Mouse (Mus musculus): ENCODE measurements around the gene Appbp2. TPM values are rescaled to one million over a fixed set of nuclear protein-coding genes. Genes with fewer than 3 reads are reported as not detected.

The Appbp2 gene
- polyA plus RNA-seq, 1 experiment from 2014 or later, result 25.9 TPM

GRCm38 (mm10) chr11:85234363-85234989 lies 454 bp downstream of the Appbp2 start:
- Histone ChIP-seq H3K9me3 (ENCODE audit: low read length) (no peaks in the 10 kb centered on the region), H3K27me3 (replicated peaks; ENCODE audit: insufficient read depth, low read length) (no peaks in the 10 kb centered on the region), H3K9ac (replicated peaks; ENCODE audit: low read depth) (peak overlapping the region; percentile 93), H3K4me1 (ENCODE audit: insufficient read depth, low read depth, low read length) (peaks cover 9% of the 10 kb centered on the region; the same call in 1 of the 2 replicates), H3K36me3 (ENCODE audit: insufficient read depth, low read length) (no peaks in the 10 kb centered on the region), H3K27ac (ENCODE audit: low read length) (peak overlapping the region; percentile 99), H3K4me2 (replicated peaks; ENCODE audit: low read depth, low read length) (peak overlapping the region; percentile 60), H3K4me3 (ENCODE audit: low read depth, low read length) (peak overlapping the region; percentile 97)
- DNase-seq (ENCODE audit: low spot score), result peak; percentile 92
- ATAC-seq, result peak; percentile 94
- TF ChIP-seq CTCF (IDR thresholded peaks at IDR 0.05) (0 out of 2 replicates have a peak, but pooled peaks have one; percentile 2), EP300 (IDR thresholded peaks at IDR 0.05) (no peak)
- under 1% methylated on average over 66 of the region's 70 CpGs for WGBS

- no peak for TF ChIP-seq CTCF (IDR thresholded peaks at IDR 0.05)
- TF ChIP-seq EP300 (IDR thresholded peaks at IDR 0.05), result no peak
Observed at GRCm38 (mm10) chr11:85233676-85234210, 1.2 kb downstream of the Appbp2 start.

DNA sequence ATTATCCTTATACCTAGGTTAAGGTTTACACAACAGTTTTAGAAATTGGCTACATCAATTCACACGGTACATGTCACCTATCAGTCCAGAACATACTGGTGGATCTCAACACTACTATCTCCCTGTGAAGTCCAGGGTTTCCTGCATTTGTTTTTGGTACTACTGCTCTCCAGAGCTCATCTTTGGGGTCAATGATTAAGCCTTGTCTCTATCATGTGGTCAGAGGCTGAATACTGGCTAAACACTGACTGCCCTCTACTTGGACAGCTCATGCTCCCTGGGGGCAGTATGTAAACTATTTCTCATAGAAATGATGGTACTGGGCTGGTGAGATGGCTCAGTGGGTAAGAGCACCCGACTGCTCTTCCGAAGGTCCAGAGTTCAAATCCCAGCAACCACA lies 11.7 kb downstream of the Appbp2 start:
- no peaks in the 10 kb centered on the region for H3K4me1 ChIP-seq (ENCODE audit: insufficient read depth, low read depth, low read length)
- no peaks in the 10 kb centered on the region for H3K36me3 ChIP-seq (ENCODE audit: insufficient read depth, low read length)
- DNase-seq (ENCODE audit: low spot score) (no peak), ATAC-seq (no peak)
- H3K4me2 ChIP-seq (replicated peaks; ENCODE audit: low read depth, low read length), result no peak overlapping the region
- H3K27me3 ChIP-seq (replicated peaks; ENCODE audit: insufficient read depth, low read length), result no peaks in the 10 kb centered on the region
- WGBS, result 96% methylated on average over 3 of the region's 3 CpGs
- H3K9me3 ChIP-seq (ENCODE audit: low read length), result no peaks in the 10 kb centered on the region
- no peak overlapping the region for H3K9ac ChIP-seq (replicated peaks; ENCODE audit: low read depth)
- H3K27ac ChIP-seq (ENCODE audit: low read length), result no peak overlapping the region
- H3K4me3 ChIP-seq (ENCODE audit: low read depth, low read length), result no peak overlapping the region
- TF ChIP-seq EP300 (IDR thresholded peaks at IDR 0.05) (no peak), CTCF (IDR thresholded peaks at IDR 0.05) (no peak)

More at GRCm38 (mm10) chr11:85233676-85234210, 1.2 kb downstream of the Appbp2 start:
- Histone ChIP-seq H3K36me3 (ENCODE audit: insufficient read depth, low read length) (no peaks in the 10 kb centered on the region), H3K9me3 (ENCODE audit: low read length) (no peaks in the 10 kb centered on the region), H3K9ac (replicated peaks; ENCODE audit: low read depth) (peak overlapping the region; percentile 93), H3K27me3 (replicated peaks; ENCODE audit: insufficient read depth, low read length) (no peaks in the 10 kb centered on the region), H3K4me1 (ENCODE audit: insufficient read depth, low read depth, low read length) (peaks cover 9% of the 10 kb centered on the region; the same call in 1 of the 2 replicates), H3K4me3 (ENCODE audit: low read depth, low read length) (peak overlapping the region; percentile 97), H3K4me2 (replicated peaks; ENCODE audit: low read depth, low read length) (peak overlapping the region; percentile 60), H3K27ac (ENCODE audit: low read length) (peak overlapping the region; percentile 99)
- ATAC-seq (no peak), DNase-seq (ENCODE audit: low spot score) (peak; percentile 64)
- 4% methylated on average over 9 of the region's 9 CpGs for WGBS

- Histone ChIP-seq H3K4me3 (ENCODE audit: low read depth, low read length) (no peak overlapping the region), H3K4me1 (ENCODE audit: insufficient read depth, low read depth, low read length) (no peaks in the 10 kb centered on the region), H3K9me3 (ENCODE audit: low read length) (no peaks in the 10 kb centered on the region), H3K27me3 (replicated peaks; ENCODE audit: insufficient read depth, low read length) (no peaks in the 10 kb centered on the region), H3K4me2 (replicated peaks; ENCODE audit: low read depth, low read length) (no peak overlapping the region), H3K27ac (ENCODE audit: low read length) (no peak overlapping the region), H3K36me3 (ENCODE audit: insufficient read depth, low read length) (no peaks in the 10 kb centered on the region), H3K9ac (replicated peaks; ENCODE audit: low read depth) (no peak overlapping the region)
- TF ChIP-seq CTCF (IDR thresholded peaks at IDR 0.05) (no peak), EP300 (IDR thresholded peaks at IDR 0.05) (no peak)
- DNase-seq (ENCODE audit: low spot score) (no peak), ATAC-seq (no peak)
- 96% methylated on average over 6 of the region's 6 CpGs for WGBS
Observed at GRCm38 (mm10) chr11:85222561-85222960, 12.4 kb downstream of the Appbp2 start.

DNA sequence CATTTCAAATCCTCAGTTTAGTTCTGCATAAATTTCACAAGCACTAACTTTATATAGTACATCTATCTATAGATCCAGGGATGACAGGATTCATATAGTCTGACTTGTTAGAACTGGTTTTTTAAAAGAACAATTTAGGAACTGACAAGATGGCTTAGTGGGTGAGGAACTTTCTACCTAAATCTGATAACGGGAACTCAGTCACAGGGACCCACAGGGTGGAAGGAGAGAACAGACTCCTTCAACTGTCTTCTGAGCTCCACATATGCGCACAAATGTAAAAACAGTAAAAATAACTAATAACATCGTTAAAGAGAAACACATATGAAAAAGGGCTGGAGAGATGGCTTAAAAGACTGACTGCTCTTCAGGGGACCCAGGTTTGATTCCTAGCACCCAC lies 15.9 kb downstream of the Appbp2 start:
- ATAC-seq (no peak), DNase-seq (ENCODE audit: low spot score) (no peak)
- H3K27ac ChIP-seq (ENCODE audit: low read length), result no peak overlapping the region
- H3K9ac ChIP-seq (replicated peaks; ENCODE audit: low read depth), result no peak overlapping the region
- no peaks in the 10 kb centered on the region for H3K9me3 ChIP-seq (ENCODE audit: low read length)
- WGBS, result 88% methylated on average over 3 of the region's 3 CpGs
- H3K4me1 ChIP-seq (ENCODE audit: insufficient read depth, low read depth, low read length), result no peaks in the 10 kb centered on the region
- no peak overlapping the region for H3K4me3 ChIP-seq (ENCODE audit: low read depth, low read length)
- H3K4me2 ChIP-seq (replicated peaks; ENCODE audit: low read depth, low read length), result no peak overlapping the region
- TF ChIP-seq EP300 (IDR thresholded peaks at IDR 0.05), result no peak
- TF ChIP-seq CTCF (IDR thresholded peaks at IDR 0.05), result no peak
- peaks cover 3% of the 10 kb centered on the region; the same call in 1 of the 2 replicates for H3K36me3 ChIP-seq (ENCODE audit: insufficient read depth, low read length)
- H3K27me3 ChIP-seq (replicated peaks; ENCODE audit: insufficient read depth, low read length), result no peaks in the 10 kb centered on the region

GRCm38 (mm10) chr11:85214679-85215078 lies 20.3 kb downstream of the Appbp2 start:
- Histone ChIP-seq H3K4me1 (ENCODE audit: insufficient read depth, low read depth, low read length) (no peaks in the 10 kb centered on the region), H3K9me3 (ENCODE audit: low read length) (no peaks in the 10 kb centered on the region), H3K4me3 (ENCODE audit: low read depth, low read length) (no peak overlapping the region), H3K36me3 (ENCODE audit: insufficient read depth, low read length) (peaks cover 10% of the 10 kb centered on the region; the same call in 1 of the 2 replicates), H3K27me3 (replicated peaks; ENCODE audit: insufficient read depth, low read length) (no peaks in the 10 kb centered on the region), H3K4me2 (replicated peaks; ENCODE audit: low read depth, low read length) (no peak overlapping the region), H3K27ac (ENCODE audit: low read length) (no peak overlapping the region), H3K9ac (replicated peaks; ENCODE audit: low read depth) (no peak overlapping the region)
- 81% methylated on average over 3 of the region's 3 CpGs for whole genome bisulfite sequencing
- ATAC-seq, result no peak
- no peak for TF ChIP-seq CTCF (IDR thresholded peaks at IDR 0.05)
- no peak for TF ChIP-seq EP300 (IDR thresholded peaks at IDR 0.05)
- DNase-seq (ENCODE audit: low spot score), result no peak
